Mouse (Mus musculus): ENCODE data around the gene Nprl2. TPM values are rescaled to one million over a fixed set of nuclear protein-coding genes. Genes with fewer than 3 reads are reported as not detected.

The Nprl2 gene
- polyA plus RNA-seq (2015; fragmentation: Nextera tagmentation; extraction: Ambion mirVana) = 12.1 and 12.5 TPM in 2 replicates

DNA sequence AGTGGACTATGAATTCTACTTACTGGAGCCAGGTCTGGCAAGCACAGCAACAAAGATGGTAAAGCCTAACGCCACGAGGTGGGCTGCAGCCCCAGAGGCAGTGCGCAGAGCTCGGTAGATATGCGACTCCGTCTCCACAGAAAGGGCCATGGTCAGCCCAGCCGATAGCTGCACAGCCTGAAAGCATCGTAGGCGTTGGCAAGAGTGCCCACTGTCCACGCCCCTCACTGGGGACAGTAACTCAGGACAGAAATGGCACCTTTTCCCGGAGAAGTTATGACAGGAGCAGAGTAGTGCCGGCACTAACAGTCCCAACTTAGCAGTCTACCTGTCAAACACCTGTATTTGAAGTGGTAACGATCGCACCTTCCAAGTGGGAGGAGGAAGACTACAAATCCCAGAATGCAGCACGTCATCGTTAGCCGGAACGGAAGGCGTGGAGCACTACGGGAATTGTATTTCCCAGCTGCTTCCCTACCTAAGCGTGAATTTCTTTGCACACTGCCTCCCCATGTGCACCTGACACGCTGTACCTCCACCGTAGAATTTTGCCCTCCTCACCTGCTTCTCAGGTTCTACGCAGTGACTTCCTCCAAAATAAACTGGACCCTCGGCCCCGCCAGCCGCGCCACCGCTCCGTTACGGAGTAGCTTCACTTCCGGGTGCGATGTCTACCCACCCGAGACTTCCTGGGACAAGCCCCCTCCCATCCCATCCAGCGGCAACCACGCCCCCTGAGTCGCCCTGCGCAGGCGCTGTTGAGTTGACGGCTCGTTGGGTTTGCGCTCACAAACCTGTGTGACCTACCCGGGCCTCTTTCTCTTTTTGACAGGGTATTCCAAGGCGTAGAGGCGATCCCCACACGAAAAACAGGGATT, at the start of gene Nprl2, which contains the start of gene Cyb561d2:
Gene Nprl2 (plus strand): TSS at position 753 of the 878 bp plus-strand sequence.
Gene Cyb561d2 (minus strand): TSS at position 720 of the 878 bp plus-strand sequence.
- peak within 1 kb of the TSS; percentile 84 for H3K4me2 ChIP-seq (ENCODE audit: low read depth, low read length)
- H3K9ac ChIP-seq (ENCODE audit: low read depth, low read length) = peak within 1 kb of the TSS; percentile 67
- no peaks in the 10 kb centered on the region for H3K27me3 ChIP-seq (ENCODE audit: control insufficient read depth, insufficient read depth, low read depth, low read length)
- peaks cover 20% of the 10 kb centered on the region for H3K36me3 ChIP-seq (ENCODE audit: control insufficient read depth, insufficient read depth)
- no peaks in the 10 kb centered on the region for H3K9me3 ChIP-seq (replicated peaks; ENCODE audit: control insufficient read depth, low read length)
- H3K27ac ChIP-seq (ENCODE audit: low read length) = peak within 1 kb of the TSS; percentile 77
- ATAC-seq (ENCODE audit: low read depth) = peak; percentile 86
- H3K4me3 ChIP-seq (ENCODE audit: low read depth, low read length) = peak within 1 kb of the TSS; percentile 77
- H3K4me1 ChIP-seq (ENCODE audit: control insufficient read depth, low read depth, low read length) = peaks cover 31% of the 10 kb centered on the region
- WGBS (ENCODE audit: insufficient replicate concordance) = under 1% methylated on average over 46 of the region's 46 CpGs

DNA sequence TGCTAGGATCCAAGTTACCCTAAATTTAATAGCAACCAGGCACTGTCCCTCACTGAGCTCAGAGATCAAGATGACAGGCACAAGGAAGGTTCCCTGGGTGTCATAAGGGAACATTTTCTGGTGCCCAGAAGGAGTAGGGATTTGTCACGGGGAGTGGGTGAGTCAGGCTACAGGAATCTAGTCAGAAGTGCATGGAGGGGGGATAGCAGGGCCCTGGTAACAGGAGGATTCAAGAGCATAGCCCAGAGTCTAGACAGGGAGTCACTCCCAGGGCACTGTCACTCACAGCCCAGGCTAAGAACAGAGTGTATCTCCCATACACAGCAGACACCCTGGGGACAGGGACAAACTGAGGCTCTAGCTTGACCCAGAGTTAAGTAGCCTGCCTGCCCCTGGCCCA, 48.5 kb upstream of the Nprl2 start:
- no peaks in the 10 kb centered on the region for H3K27me3 ChIP-seq (ENCODE audit: control insufficient read depth, insufficient read depth, low read depth, low read length)
- no peaks in the 10 kb centered on the region for H3K9me3 ChIP-seq (replicated peaks; ENCODE audit: control insufficient read depth, low read length)
- peaks cover 26% of the 10 kb centered on the region for H3K4me1 ChIP-seq (ENCODE audit: control insufficient read depth, low read depth, low read length)
- no peaks in the 10 kb centered on the region for H3K36me3 ChIP-seq (ENCODE audit: control insufficient read depth, insufficient read depth)
- H3K9ac ChIP-seq (ENCODE audit: low read depth, low read length) = no peak overlapping the region
- ATAC-seq (ENCODE audit: low read depth) = no peak
- no peak overlapping the region for H3K27ac ChIP-seq (ENCODE audit: low read length)
- WGBS (ENCODE audit: insufficient replicate concordance) = 26% methylated on average over 1 of the region's 1 CpGs
- no peak overlapping the region for H3K4me2 ChIP-seq (ENCODE audit: low read depth, low read length)
- H3K4me3 ChIP-seq (ENCODE audit: low read depth, low read length) = no peak overlapping the region

DNA sequence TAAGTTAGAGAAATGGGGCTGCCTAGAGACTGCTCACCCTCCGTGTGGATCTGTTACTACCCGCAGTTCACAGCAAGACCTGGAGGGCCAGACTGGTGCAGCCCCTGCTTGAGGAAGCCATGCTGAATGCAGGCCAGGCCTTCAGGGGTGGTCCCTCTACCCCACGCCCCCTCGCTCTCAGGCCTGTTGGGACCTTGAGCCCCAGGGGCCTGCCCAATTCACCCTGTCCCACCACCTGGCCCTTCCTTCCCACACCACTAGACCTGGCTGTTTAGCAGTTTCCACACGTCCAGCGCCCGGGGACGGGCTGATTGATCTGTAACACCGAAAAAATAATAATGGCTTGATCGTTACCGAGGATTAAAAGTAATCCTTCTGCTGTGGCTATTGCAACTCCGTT, 47.8 kb upstream of the Nprl2 start:
- Histone ChIP-seq H3K36me3 (ENCODE audit: control insufficient read depth, insufficient read depth) (no peaks in the 10 kb centered on the region), H3K4me1 (ENCODE audit: control insufficient read depth, low read depth, low read length) (peaks cover 26% of the 10 kb centered on the region), H3K4me2 (ENCODE audit: low read depth, low read length) (no peak overlapping the region), H3K27ac (ENCODE audit: low read length) (no peak overlapping the region), H3K27me3 (ENCODE audit: control insufficient read depth, insufficient read depth, low read depth, low read length) (no peaks in the 10 kb centered on the region), H3K9ac (ENCODE audit: low read depth, low read length) (no peak overlapping the region), H3K9me3 (replicated peaks; ENCODE audit: control insufficient read depth, low read length) (no peaks in the 10 kb centered on the region), H3K4me3 (ENCODE audit: low read depth, low read length) (no peak overlapping the region)
- WGBS (ENCODE audit: insufficient replicate concordance) = 80% methylated on average over 12 of the region's 12 CpGs
- ATAC-seq (ENCODE audit: low read depth) = no peak

DNA sequence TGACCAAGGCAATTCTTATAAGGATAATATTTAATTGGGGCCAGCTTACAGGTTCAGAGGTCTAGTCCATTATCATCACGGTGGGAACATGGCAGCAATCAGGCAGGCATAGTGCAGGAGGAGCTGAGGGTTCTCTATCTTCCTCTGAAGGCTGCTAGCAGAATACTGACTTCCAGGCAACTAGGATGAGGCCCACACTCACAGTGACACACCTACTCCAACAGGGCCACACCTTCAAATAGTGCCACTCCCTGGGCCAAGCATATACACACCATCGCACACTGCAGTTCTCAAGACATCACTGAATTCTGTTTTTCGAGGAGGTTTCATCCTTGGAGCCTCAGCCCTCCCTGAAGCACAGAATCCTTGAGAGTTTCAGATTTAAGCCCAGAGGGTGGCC, 45.7 kb upstream of the Nprl2 start:
- Histone ChIP-seq H3K27me3 (ENCODE audit: control insufficient read depth, insufficient read depth, low read depth, low read length) (no peaks in the 10 kb centered on the region), H3K4me2 (ENCODE audit: low read depth, low read length) (peak overlapping the region; percentile 21; the same call in 1 of the 2 replicates), H3K9ac (ENCODE audit: low read depth, low read length) (no peak overlapping the region), H3K9me3 (replicated peaks; ENCODE audit: control insufficient read depth, low read length) (no peaks in the 10 kb centered on the region), H3K36me3 (ENCODE audit: control insufficient read depth, insufficient read depth) (no peaks in the 10 kb centered on the region), H3K4me3 (ENCODE audit: low read depth, low read length) (no peak overlapping the region), H3K27ac (ENCODE audit: low read length) (no peak overlapping the region), H3K4me1 (ENCODE audit: control insufficient read depth, low read depth, low read length) (peaks cover 18% of the 10 kb centered on the region)
- peak; percentile 68 for ATAC-seq (ENCODE audit: low read depth)
- WGBS (ENCODE audit: insufficient replicate concordance) = 37% methylated on average over 3 of the region's 3 CpGs

DNA sequence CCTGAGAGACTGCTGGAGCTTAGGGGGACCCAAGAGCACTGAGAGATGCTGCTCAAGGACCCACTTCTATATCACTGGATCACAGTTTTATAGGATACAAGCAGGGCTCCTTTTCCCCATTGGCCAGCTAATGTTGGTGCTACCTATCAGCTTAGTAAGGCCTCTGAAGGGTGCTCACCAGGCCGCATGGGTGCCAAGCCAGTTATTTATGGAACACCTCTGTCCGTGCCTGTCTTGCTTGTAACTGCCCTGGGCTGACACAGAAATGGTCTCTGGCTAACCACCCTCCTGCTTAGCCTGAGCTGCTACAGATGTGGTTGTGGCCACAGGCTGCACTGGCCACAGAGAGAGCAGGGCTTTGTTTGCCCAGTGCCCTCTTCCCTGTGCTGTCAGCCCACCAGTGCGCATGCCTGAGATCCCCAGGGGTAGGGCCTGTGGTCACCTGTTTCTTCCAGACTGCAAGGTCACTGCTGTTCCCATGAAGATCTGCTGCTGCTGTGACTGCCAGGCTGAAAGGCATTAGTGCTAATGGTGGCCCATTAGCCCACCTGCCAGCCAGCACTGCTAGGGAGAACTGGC, 41.2 kb upstream of the Nprl2 start:
- no peak overlapping the region for H3K9ac ChIP-seq (ENCODE audit: low read depth, low read length)
- 66% methylated on average over 3 of the region's 3 CpGs for WGBS (ENCODE audit: insufficient replicate concordance)
- H3K27ac ChIP-seq (ENCODE audit: low read length) = no peak overlapping the region
- no peaks in the 10 kb centered on the region for H3K36me3 ChIP-seq (ENCODE audit: control insufficient read depth, insufficient read depth)
- H3K4me2 ChIP-seq (ENCODE audit: low read depth, low read length) = no peak overlapping the region
- no peak overlapping the region for H3K4me3 ChIP-seq (ENCODE audit: low read depth, low read length)
- H3K27me3 ChIP-seq (ENCODE audit: control insufficient read depth, insufficient read depth, low read depth, low read length) = no peaks in the 10 kb centered on the region
- H3K9me3 ChIP-seq (replicated peaks; ENCODE audit: control insufficient read depth, low read length) = no peaks in the 10 kb centered on the region
- no peak for ATAC-seq (ENCODE audit: low read depth)
- peaks cover 13% of the 10 kb centered on the region for H3K4me1 ChIP-seq (ENCODE audit: control insufficient read depth, low read depth, low read length)

DNA sequence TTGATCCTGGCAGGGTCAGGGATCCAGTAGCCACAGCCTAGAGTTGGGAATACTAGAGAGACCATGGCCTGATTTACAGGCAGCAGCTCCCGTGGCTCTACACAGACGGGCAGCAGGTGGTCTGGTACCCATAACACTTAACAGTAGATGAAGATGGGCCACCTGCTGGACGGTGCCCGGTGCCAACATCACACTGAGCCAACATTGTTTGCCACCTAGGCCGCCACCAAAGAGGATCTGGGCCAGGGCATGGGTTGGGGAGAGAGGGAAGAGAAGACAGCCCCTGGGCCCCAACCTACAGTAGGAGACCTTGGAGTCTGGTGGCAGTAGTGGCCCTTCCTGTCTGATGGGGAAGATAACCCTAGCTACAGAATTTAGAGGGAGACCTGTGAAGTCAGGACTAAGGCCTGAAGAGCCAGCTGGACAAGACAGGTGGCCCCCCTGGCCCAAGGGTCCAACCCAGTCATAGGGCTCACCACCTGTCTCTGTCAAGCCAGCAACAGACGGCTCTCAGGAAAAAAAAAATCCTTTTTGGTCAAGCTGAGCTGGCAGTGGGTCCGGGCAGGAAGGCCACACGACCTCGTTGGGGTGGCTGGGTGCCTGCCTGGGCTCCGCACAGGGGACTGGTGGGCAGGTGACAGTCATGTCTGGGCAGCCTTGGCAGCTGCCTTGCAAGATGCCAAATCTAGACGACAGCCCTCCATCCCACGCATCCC, 39.7 kb upstream of the Nprl2 start:
- H3K4me1 ChIP-seq (ENCODE audit: control insufficient read depth, low read depth, low read length) = no peaks in the 10 kb centered on the region
- no peaks in the 10 kb centered on the region for H3K9me3 ChIP-seq (replicated peaks; ENCODE audit: control insufficient read depth, low read length)
- H3K36me3 ChIP-seq (ENCODE audit: control insufficient read depth, insufficient read depth) = no peaks in the 10 kb centered on the region
- H3K9ac ChIP-seq (ENCODE audit: low read depth, low read length) = no peak overlapping the region
- no peak overlapping the region for H3K27ac ChIP-seq (ENCODE audit: low read length)
- ATAC-seq (ENCODE audit: low read depth) = no peak
- no peak overlapping the region for H3K4me3 ChIP-seq (ENCODE audit: low read depth, low read length)
- H3K27me3 ChIP-seq (ENCODE audit: control insufficient read depth, insufficient read depth, low read depth, low read length) = no peaks in the 10 kb centered on the region; the same call in 1 of the 2 replicates
- WGBS (ENCODE audit: insufficient replicate concordance) = 68% methylated on average over 12 of the region's 12 CpGs
- no peak overlapping the region for H3K4me2 ChIP-seq (ENCODE audit: low read depth, low read length)

DNA sequence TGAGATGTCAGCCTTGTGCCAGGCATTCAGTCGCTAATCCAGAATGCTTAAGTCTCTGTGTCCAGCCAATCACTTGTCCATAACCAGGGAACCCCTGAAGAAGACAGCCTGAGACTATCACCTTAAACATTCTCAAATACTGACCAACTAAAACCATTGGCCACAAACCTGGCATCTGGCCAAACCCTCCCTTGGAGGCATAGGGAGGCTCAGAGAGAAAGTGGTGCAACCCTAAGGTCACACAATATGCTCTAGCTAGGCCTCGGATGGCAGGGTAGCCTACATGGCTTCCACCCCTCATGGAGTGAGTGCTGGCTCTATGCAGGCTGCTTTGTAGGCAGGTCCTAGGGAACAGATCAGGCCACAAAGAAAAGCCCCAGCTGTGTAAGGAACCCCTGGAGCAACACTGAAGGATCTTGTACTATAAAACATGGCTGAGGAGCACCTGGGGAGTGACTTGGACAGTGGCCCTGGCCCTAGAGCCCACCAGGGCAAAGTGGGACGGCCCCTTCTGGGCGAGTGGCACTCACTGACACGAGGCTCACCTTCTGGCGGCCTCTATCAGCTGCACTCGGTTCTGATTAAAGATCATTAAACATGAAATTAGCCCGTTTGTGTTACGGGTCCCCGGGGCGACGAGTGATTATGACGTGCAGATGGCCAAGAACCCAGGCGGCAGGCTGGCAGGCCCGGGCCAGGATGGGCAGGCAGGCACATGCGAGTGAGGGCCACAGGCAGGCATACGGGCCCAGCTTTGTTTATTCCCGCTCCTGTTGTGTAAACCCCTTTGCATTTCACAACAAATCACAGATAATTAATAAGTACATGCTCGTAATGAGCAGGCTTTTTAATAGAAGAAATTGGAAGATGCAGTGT, 37.1 kb upstream of the Nprl2 start:
- Histone ChIP-seq H3K36me3 (ENCODE audit: control insufficient read depth, insufficient read depth) (no peaks in the 10 kb centered on the region), H3K4me1 (ENCODE audit: control insufficient read depth, low read depth, low read length) (no peaks in the 10 kb centered on the region), H3K27ac (ENCODE audit: low read length) (no peak overlapping the region), H3K4me3 (ENCODE audit: low read depth, low read length) (no peak overlapping the region), H3K27me3 (ENCODE audit: control insufficient read depth, insufficient read depth, low read depth, low read length) (no peaks in the 10 kb centered on the region; the same call in 1 of the 2 replicates), H3K9me3 (replicated peaks; ENCODE audit: control insufficient read depth, low read length) (no peaks in the 10 kb centered on the region), H3K9ac (ENCODE audit: low read depth, low read length) (no peak overlapping the region), H3K4me2 (ENCODE audit: low read depth, low read length) (no peak overlapping the region)
- ATAC-seq (ENCODE audit: low read depth) = no peak
- 65% methylated on average over 19 of the region's 19 CpGs for WGBS (ENCODE audit: insufficient replicate concordance)

DNA sequence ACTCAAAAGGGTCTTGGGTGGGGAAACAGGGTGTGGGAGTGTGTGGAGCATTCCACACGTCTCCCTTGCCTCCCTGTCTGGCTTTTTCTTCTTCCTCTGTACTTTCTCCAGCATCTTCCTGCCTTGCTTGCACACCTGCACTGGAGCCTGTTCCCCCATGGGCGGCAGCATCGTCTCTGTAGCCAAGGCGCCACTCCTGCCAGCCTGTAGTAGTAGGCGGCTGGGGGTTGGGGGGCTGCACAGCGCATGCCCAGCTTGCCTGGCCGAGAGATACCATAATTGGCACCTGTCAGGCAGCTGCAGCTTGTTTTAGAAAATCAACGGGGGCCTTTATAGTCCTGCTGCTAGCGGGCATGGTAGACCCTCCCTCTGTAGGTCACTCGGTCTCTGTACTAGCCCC, 33.8 kb upstream of the Nprl2 start:
- 45% methylated on average over 10 of the region's 10 CpGs for WGBS (ENCODE audit: insufficient replicate concordance)
- no peak overlapping the region for H3K27ac ChIP-seq (ENCODE audit: low read length)
- H3K36me3 ChIP-seq (ENCODE audit: control insufficient read depth, insufficient read depth) = no peaks in the 10 kb centered on the region
- H3K4me1 ChIP-seq (ENCODE audit: control insufficient read depth, low read depth, low read length) = no peaks in the 10 kb centered on the region
- no peaks in the 10 kb centered on the region for H3K9me3 ChIP-seq (replicated peaks; ENCODE audit: control insufficient read depth, low read length)
- ATAC-seq (ENCODE audit: low read depth) = no peak
- no peak overlapping the region for H3K4me2 ChIP-seq (ENCODE audit: low read depth, low read length)
- no peak overlapping the region for H3K4me3 ChIP-seq (ENCODE audit: low read depth, low read length)
- H3K9ac ChIP-seq (ENCODE audit: low read depth, low read length) = no peak overlapping the region
- no peaks in the 10 kb centered on the region; the same call in 1 of the 2 replicates for H3K27me3 ChIP-seq (ENCODE audit: control insufficient read depth, insufficient read depth, low read depth, low read length)

All from liver, embryonic 16.5 days (tissue).